Mouse (Mus musculus) thymus, adult 2 months (tissue): Measurements from ENCODE around the gene Ccdc114.
"Not testable (repeated sequence)": the region's sequence is repeated elsewhere in the genome, so short reads cannot be mapped to it uniquely, and the experiment has no call there.

Experiments
- CTCF ChIP-seq: fragments of 200-500 bp; IDR thresholded peaks from 2 replicates; pipeline ENCODE4 v1.5.1; 2012; ENCODE audit warnings: mild to moderate bottlenecking, control low read depth, low read length, moderate library complexity, borderline replicate concordance; ENCODE audit not compliant: control insufficient read depth, poor library complexity, insufficient read depth; ENCODE audit errors: extremely low read depth
- POLR2A ChIP-seq: fragments of 200-500 bp; IDR thresholded peaks from 2 replicates; pipeline ENCODE4 v1.6.1; 2012; ENCODE audit warnings: mild to moderate bottlenecking, low read length, control low read depth, moderate library complexity; ENCODE audit not compliant: control insufficient read depth, poor library complexity, insufficient read depth; ENCODE audit errors: extremely low read depth

GRCm38 (mm10) chr7:45943280-45943679 is 19.4 kb downstream of the Ccdc114 start:
- TF ChIP-seq CTCF, POLR2A: not testable (repeated sequence)
